Mouse (Mus musculus) left cerebral cortex, adult 2 months (tissue): ENCODE data around the gene Fgfr2. TPM values are rescaled to one million over a fixed set of nuclear protein-coding genes. Genes with fewer than 3 reads are reported as not detected.

Source experiments
- DNase-seq, 2 experiments: peaks; one replicate each; pipeline ENCODE4 v3.0.0; 2021 to 2022; ENCODE audit warnings: low spot score in 2 of 2, mixed read lengths in 1 of 2; ENCODE audit errors: extremely low spot score in 1 of 2
- H3K27ac ChIP-seq: fragments of 200-600 bp; 2 replicates; pipeline ENCODE4 v1.8.1; 2022
- H3K4me3 ChIP-seq: fragments of 200-600 bp; 2 replicates; pipeline ENCODE4 v1.8.1; 2022
- CTCF ChIP-seq: fragments of 200-600 bp; IDR thresholded peaks from 2 replicates; pipeline ENCODE4 v1.8.1; 2022; ENCODE audit warnings: antibody characterized with exemption, mild to moderate bottlenecking, moderate library complexity
- intact Hi-C: fragments of 180-260 bp; cut with DNase I; formaldehyde crosslinking; loops from one replicate; pipeline ENCODE4 v1.15.1; 2025
- total RNA-seq, 2 experiments: library from RNA; stranded (reverse); gene quantifications; 2 replicates each; pipeline ENCODE4 v1.2.3; 2021

Gene Fgfr2
- total RNA-seq, 2 experiments from 2014 or later = 47.3 to 47.4 TPM

GRCm38 (mm10) chr7:131785721-131786120 is 1337.4 kb downstream of the Fgfr2 start:
- intact Hi-C loops = no loop called here

GRCm38 (mm10) chr7:131778271-131778985 is 1344.7 kb downstream of the Fgfr2 start:
- no peak overlapping the region for H3K27ac ChIP-seq
- no peak for DNase-seq

More at GRCm38 (mm10) chr7:131785721-131786120, 1337.4 kb downstream of the Fgfr2 start:
- Histone ChIP-seq H3K4me3 (no peak overlapping the region), H3K27ac (no peak overlapping the region)
- DNase-seq = no peak
- no peak for TF ChIP-seq CTCF

GRCm38 (mm10) chr7:131777461-131778270 is 1345.5 kb downstream of the Fgfr2 start:
- intact Hi-C loops = loop anchor here (5.0 kb wide), 1 partner anchor 80 kb away; no protein-coding TSS in a partner anchor
- Histone ChIP-seq H3K27ac (no peak overlapping the region), H3K4me3 (no peak overlapping the region)
- TF ChIP-seq CTCF = no peak
- DNase-seq = no peak

More at GRCm38 (mm10) chr7:131778271-131778985, 1344.7 kb downstream of the Fgfr2 start:
- TF ChIP-seq CTCF = no peak
- no peak overlapping the region for H3K4me3 ChIP-seq
- intact Hi-C loops = loop anchor here (5.0 kb wide), 1 partner anchor 79 kb away; no protein-coding TSS in a partner anchor

- intact Hi-C loops = loop anchor here (5.0 kb wide), 1 partner anchor 81 kb away; no protein-coding TSS in a partner anchor
- Histone ChIP-seq H3K27ac (no peak overlapping the region), H3K4me3 (no peak overlapping the region)
- TF ChIP-seq CTCF = no peak
- DNase-seq = peak in 1 of 2 experiments; percentile 11
These were observed 1346.9 kb downstream of the Fgfr2 start for GRCm38 (mm10) chr7:131776191-131776752.

- no peak for DNase-seq
- intact Hi-C loops = no loop called here
- Histone ChIP-seq H3K27ac (no peak overlapping the region), H3K4me3 (no peak overlapping the region)
- TF ChIP-seq CTCF = peak; percentile 34
These were observed 1365.2 kb downstream of the Fgfr2 start for GRCm38 (mm10) chr7:131757922-131758321.

- intact Hi-C loops = loop anchor here (2.0 to 10.0 kb wide), 5 partner anchors 135 to 315 kb away; no protein-coding TSS in a partner anchor
- Histone ChIP-seq H3K4me3 (no peak overlapping the region), H3K27ac (no peak overlapping the region)
- no peak for TF ChIP-seq CTCF
- DNase-seq = no peak
These were observed 1375.8 kb downstream of the Fgfr2 start for GRCm38 (mm10) chr7:131747152-131748010.

GRCm38 (mm10) chr7:131746752-131747151 is 1376.4 kb downstream of the Fgfr2 start:
- DNase-seq = no peak
- H3K27ac ChIP-seq = no peak overlapping the region
- intact Hi-C loops = loop anchor here (2.0 to 10.0 kb wide), 5 partner anchors 136 to 314 kb away; no protein-coding TSS in a partner anchor
- no peak overlapping the region for H3K4me3 ChIP-seq
- TF ChIP-seq CTCF = peak; percentile 58

GRCm38 (mm10) chr7:131743193-131743592 is 1380.0 kb downstream of the Fgfr2 start:
- no peak overlapping the region for H3K4me3 ChIP-seq
- DNase-seq = no peak
- no peak overlapping the region for H3K27ac ChIP-seq
- intact Hi-C loops = loop anchor here (10.0 kb wide), 1 partner anchor 168 kb away; no protein-coding TSS in a partner anchor
- no peak for TF ChIP-seq CTCF

- no peak for DNase-seq
- H3K4me3 ChIP-seq = no peak overlapping the region
- no peak for TF ChIP-seq CTCF
- intact Hi-C loops = no loop called here
- no peak overlapping the region for H3K27ac ChIP-seq
These were observed 1400.2 kb downstream of the Fgfr2 start for GRCm38 (mm10) chr7:131722783-131723575.

- H3K27ac ChIP-seq = no peak overlapping the region
- no peak for TF ChIP-seq CTCF
- intact Hi-C loops = no loop called here
These were observed 1400.8 kb downstream of the Fgfr2 start for GRCm38 (mm10) chr7:131722316-131722715.

More at GRCm38 (mm10) chr7:131722316-131722715, 1400.8 kb downstream of the Fgfr2 start:
- H3K4me3 ChIP-seq = no peak overlapping the region
- DNase-seq = no peak
